Mouse (Mus musculus): ENCODE measurements around the gene Gadd45b. TPM values are rescaled to one million over a fixed set of nuclear protein-coding genes. Genes with fewer than 3 reads are reported as not detected.
A peak's percentile ranks its signal among the peaks of the same experiment; 100 is the strongest.

The Gadd45b gene
- total and polyA plus RNA-seq, 2 experiments from 2014 or later = 5.0 to 7.3 TPM

DNA sequence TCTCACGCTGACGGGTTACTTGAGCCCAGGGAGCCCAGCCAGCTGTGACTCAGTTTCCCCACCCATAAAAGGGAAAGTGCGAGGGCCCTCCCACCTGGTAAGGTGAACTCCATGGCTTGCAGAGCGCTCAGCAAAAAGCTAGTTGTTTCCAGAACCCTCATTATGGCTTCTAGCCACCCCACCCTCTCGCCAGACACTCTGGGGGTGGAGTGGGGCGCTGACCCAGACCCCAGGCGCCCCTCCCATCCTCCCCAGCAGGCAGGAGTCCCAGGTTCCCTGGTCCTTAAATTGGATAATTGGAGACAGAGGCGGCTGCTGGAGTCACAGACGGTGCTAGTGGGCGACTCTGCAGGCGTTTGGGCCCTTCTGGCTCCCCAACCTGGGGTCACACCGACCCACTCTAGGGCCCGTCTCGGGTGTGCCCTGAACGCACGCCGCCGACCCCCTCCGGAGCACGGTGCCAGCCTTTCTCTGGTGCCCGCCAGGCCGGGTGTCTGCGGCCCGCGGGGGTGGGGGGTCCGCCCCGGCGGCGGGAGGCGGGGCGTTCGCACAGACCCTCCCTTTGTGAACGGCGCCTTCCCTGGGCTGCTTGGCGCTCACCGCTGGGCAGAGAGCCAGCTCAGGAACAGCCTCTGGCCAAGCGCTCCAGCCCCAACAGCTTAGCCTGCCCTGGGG, 6.4 kb downstream of the Gadd45b start:
- WGBS = 2% methylated on average over 35 of the region's 37 CpGs
- Histone ChIP-seq H3K4me1 (ENCODE audit: insufficient read depth, low read length) (peaks cover 22% of the 10 kb centered on the region), H3K4me3 (ENCODE audit: low read depth, low read length) (peak overlapping the region; percentile 10; the same call in 1 of the 2 replicates), H3K9ac (replicated peaks; ENCODE audit: low read length, poor library complexity, severe bottlenecking) (peak overlapping the region; percentile 33), H3K9me3 (ENCODE audit: low read length) (no peaks in the 10 kb centered on the region), H3K4me2 (ENCODE audit: low read depth, low read length, poor library complexity, severe bottlenecking) (peak overlapping the region; percentile 39), H3K27me3 (ENCODE audit: insufficient read depth, low read length) (peaks cover 53% of the 10 kb centered on the region), H3K36me3 (ENCODE audit: insufficient read depth, low read length) (no peaks in the 10 kb centered on the region), H3K27ac (ENCODE audit: low read depth, low read length) (no peak overlapping the region)
- TF ChIP-seq CTCF (IDR thresholded peaks at IDR 0.05) = no peak
- no peak for ATAC-seq (ENCODE audit: low FRiP score)
- peak; percentile 74 for DNase-seq (ENCODE audit: low spot score)

GRCm38 (mm10) chr10:80936810-80937164, 6.9 kb downstream of the Gadd45b start:
- Histone ChIP-seq H3K27ac (ENCODE audit: low read depth, low read length) (no peak overlapping the region), H3K9ac (replicated peaks; ENCODE audit: low read length, poor library complexity, severe bottlenecking) (peak overlapping the region; percentile 33; the same call in 1 of the 2 replicates), H3K36me3 (ENCODE audit: insufficient read depth, low read length) (no peaks in the 10 kb centered on the region), H3K4me2 (ENCODE audit: low read depth, low read length, poor library complexity, severe bottlenecking) (no peak overlapping the region), H3K9me3 (ENCODE audit: low read length) (no peaks in the 10 kb centered on the region), H3K4me1 (ENCODE audit: insufficient read depth, low read length) (peaks cover 22% of the 10 kb centered on the region), H3K4me3 (ENCODE audit: low read depth, low read length) (peak overlapping the region; percentile 10; the same call in 1 of the 2 replicates), H3K27me3 (ENCODE audit: insufficient read depth, low read length) (peaks cover 48% of the 10 kb centered on the region)
- DNase-seq (ENCODE audit: low spot score) (no peak), ATAC-seq (ENCODE audit: low FRiP score) (no peak)
- WGBS = 19% methylated on average over 6 of the region's 6 CpGs
- no peak for TF ChIP-seq CTCF (IDR thresholded peaks at IDR 0.05)

DNA sequence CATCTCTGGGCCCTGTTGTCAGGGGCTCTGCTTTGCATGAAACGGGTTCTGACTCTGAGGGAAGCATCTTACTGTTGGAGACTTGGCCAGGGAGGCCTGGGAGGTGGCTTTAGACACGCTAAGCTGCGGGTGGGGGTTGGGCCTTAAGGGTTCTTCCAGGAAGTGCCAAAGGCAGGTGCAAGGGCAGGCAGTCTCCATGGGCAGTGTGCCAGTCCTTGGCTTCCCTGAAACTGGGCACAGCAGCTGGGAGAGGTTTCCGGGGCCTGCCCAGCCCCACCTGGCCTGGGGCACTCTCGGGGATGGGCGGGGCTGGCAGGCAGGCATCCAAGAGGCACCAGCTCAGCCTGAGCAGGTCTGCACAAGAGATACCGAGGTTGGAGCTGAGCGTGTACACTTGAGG, 7.8 kb downstream of the Gadd45b start:
- Histone ChIP-seq H3K9me3 (ENCODE audit: low read length) (no peaks in the 10 kb centered on the region), H3K4me1 (ENCODE audit: insufficient read depth, low read length) (peaks cover 17% of the 10 kb centered on the region), H3K36me3 (ENCODE audit: insufficient read depth, low read length) (no peaks in the 10 kb centered on the region), H3K27ac (ENCODE audit: low read depth, low read length) (no peak overlapping the region), H3K4me3 (ENCODE audit: low read depth, low read length) (no peak overlapping the region), H3K9ac (replicated peaks; ENCODE audit: low read length, poor library complexity, severe bottlenecking) (no peak overlapping the region), H3K27me3 (ENCODE audit: insufficient read depth, low read length) (peaks cover 41% of the 10 kb centered on the region), H3K4me2 (ENCODE audit: low read depth, low read length, poor library complexity, severe bottlenecking) (no peak overlapping the region)
- TF ChIP-seq CTCF (IDR thresholded peaks at IDR 0.05) = no peak
- WGBS = 27% methylated on average over 8 of the region's 8 CpGs
- DNase-seq (ENCODE audit: low spot score) = no peak
- no peak for ATAC-seq (ENCODE audit: low FRiP score)

- Histone ChIP-seq H3K9ac (replicated peaks; ENCODE audit: low read length, poor library complexity, severe bottlenecking) (peak overlapping the region; percentile 29), H3K9me3 (ENCODE audit: low read length) (no peaks in the 10 kb centered on the region), H3K36me3 (ENCODE audit: insufficient read depth, low read length) (no peaks in the 10 kb centered on the region), H3K4me3 (ENCODE audit: low read depth, low read length) (peak overlapping the region; percentile 31), H3K27me3 (ENCODE audit: insufficient read depth, low read length) (peaks cover 29% of the 10 kb centered on the region), H3K4me2 (ENCODE audit: low read depth, low read length, poor library complexity, severe bottlenecking) (peak overlapping the region; percentile 53), H3K4me1 (ENCODE audit: insufficient read depth, low read length) (peaks cover 17% of the 10 kb centered on the region), H3K27ac (ENCODE audit: low read depth, low read length) (peak overlapping the region; percentile 65; the same call in 1 of the 2 replicates)
- DNase-seq (ENCODE audit: low spot score) (no peak), ATAC-seq (ENCODE audit: low FRiP score) (peak; percentile 21)
- TF ChIP-seq CTCF (IDR thresholded peaks at IDR 0.05) = no peak
- WGBS = 14% methylated on average over 14 of the region's 15 CpGs
These were observed 9.1 kb downstream of the Gadd45b start for GRCm38 (mm10) chr10:80938831-80939550.

DNA sequence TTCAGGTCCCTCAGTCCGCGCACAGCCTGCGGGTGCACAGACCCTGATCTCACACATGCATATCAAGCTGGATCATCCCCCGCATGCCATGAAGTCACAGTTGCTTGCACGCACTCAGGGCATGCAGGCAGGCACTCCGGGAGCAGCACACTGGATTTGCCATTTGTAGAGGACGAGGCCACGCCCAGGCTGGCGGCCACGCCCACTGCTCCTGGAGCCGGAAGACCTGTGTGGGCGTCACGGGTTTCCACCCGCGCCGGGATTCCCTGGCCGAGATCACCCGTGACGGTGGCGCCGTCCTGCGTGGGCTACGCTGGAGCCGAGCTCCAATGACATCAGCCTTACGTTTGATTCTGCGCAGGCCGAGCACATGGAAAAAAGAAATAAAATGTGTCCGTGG, 9.8 kb downstream of the Gadd45b start:
- 2% methylated on average over 28 of the region's 28 CpGs for WGBS
- ATAC-seq (ENCODE audit: low FRiP score) (peak; percentile 79), DNase-seq (ENCODE audit: low spot score) (peak; percentile 74)
- no peaks in the 10 kb centered on the region for H3K36me3 ChIP-seq (ENCODE audit: insufficient read depth, low read length)
- peak overlapping the region; percentile 65 for H3K27ac ChIP-seq (ENCODE audit: low read depth, low read length)
- H3K9me3 ChIP-seq (ENCODE audit: low read length) = no peaks in the 10 kb centered on the region
- peak overlapping the region; percentile 53 for H3K4me2 ChIP-seq (ENCODE audit: low read depth, low read length, poor library complexity, severe bottlenecking)
- H3K27me3 ChIP-seq (ENCODE audit: insufficient read depth, low read length) = peaks cover 23% of the 10 kb centered on the region
- peak overlapping the region; percentile 31 for H3K4me3 ChIP-seq (ENCODE audit: low read depth, low read length)
- TF ChIP-seq CTCF (IDR thresholded peaks at IDR 0.05) = no peak
- H3K4me1 ChIP-seq (ENCODE audit: insufficient read depth, low read length) = peaks cover 17% of the 10 kb centered on the region
- H3K9ac ChIP-seq (replicated peaks; ENCODE audit: low read length, poor library complexity, severe bottlenecking) = peak overlapping the region; percentile 29; the same call in 1 of the 2 replicates

Measured in midbrain, postnatal 0 days (tissue).